Mouse (Mus musculus) midbrain, embryonic 11.5 days (tissue): ENCODE results near the gene Pitpna. TPM values are rescaled to one million over a fixed set of nuclear protein-coding genes. Genes with fewer than 3 reads are reported as not detected.

Experiments used
- ATAC-seq: fragments of 200-750 bp; cut with Nextera tagmentation; 2 replicates; pipeline ENCODE4 v1.8.0; 2017; ENCODE audit warnings: moderate TSS enrichment, moderate library complexity; ENCODE audit not compliant: low FRiP score
- DNase-seq: peaks from one replicate; pipeline ENCODE4 v3.0.0; 2015; ENCODE audit warnings: low spot score; ENCODE audit errors: missing footprints
- H3K27ac ChIP-seq: fragments of 300-500 bp; sonication (generic); 2 replicates; pipeline ENCODE4 v1.5.1; 2014; ENCODE audit warnings: low read depth, low read length
- H3K27me3 ChIP-seq: fragments of 300-500 bp; sonication (generic); 2 replicates; pipeline ENCODE4 v1.6.1; 2014; ENCODE audit warnings: mild to moderate bottlenecking, low read length, moderate library complexity, mixed read lengths; ENCODE audit not compliant: control insufficient read depth, insufficient read depth
- H3K36me3 ChIP-seq: fragments of 300-500 bp; sonication (generic); 2 replicates; pipeline ENCODE4 v1.6.1; 2014; ENCODE audit warnings: mild to moderate bottlenecking, low read length, moderate library complexity, mixed read lengths; ENCODE audit not compliant: control insufficient read depth, insufficient read depth
- H3K4me1 ChIP-seq: fragments of 300-500 bp; sonication (generic); 2 replicates; pipeline ENCODE4 v1.6.1; 2014; ENCODE audit warnings: low read length; ENCODE audit not compliant: control insufficient read depth, insufficient read depth
- H3K4me2 ChIP-seq: fragments of 300-500 bp; sonication (generic); 2 replicates; pipeline ENCODE4 v1.6.1; 2014; ENCODE audit warnings: mild to moderate bottlenecking, moderate library complexity
- H3K4me3 ChIP-seq: fragments of 300-500 bp; sonication (generic); 2 replicates; pipeline ENCODE4 v1.5.1; 2014; ENCODE audit warnings: low read depth, low read length
- H3K9ac ChIP-seq: fragments of 300-500 bp; sonication (generic); 2 replicates; pipeline ENCODE4 v1.6.1; 2014; ENCODE audit warnings: low read length
- H3K9me3 ChIP-seq: fragments of 300-500 bp; sonication (generic); 2 replicates; pipeline ENCODE4 v1.6.1; 2016; ENCODE audit warnings: low read length; ENCODE audit not compliant: control insufficient read depth
- WGBS: fragments of 180-500 bp; shearing (Covaris S2); extraction: QIAGEN DNeasy Blood & Tissue Kit; methylation state at CpG from one replicate; pipeline ENCODE4 v1.1.7; 2014; 5-methylcytosine and 5-hydroxymethylcytosine counted together
- polyA plus RNA-seq: library from polyadenylated mRNA; unstranded; fragments of >200 nt; fragmentation: Nextera tagmentation; extraction: Ambion mirVana; gene quantifications from 2 replicates; pipeline ENCODE4 v1.2.1, GENCODE M21; 2014

Pitpna gene
- polyA plus RNA-seq, 1 experiment from 2014 or later: 87.9 TPM

GRCm38 (mm10) chr11:75656621-75657590 is 69.0 kb downstream of the Pitpna start:
- 62% methylated on average over 19 of the region's 20 CpGs for WGBS
- Histone ChIP-seq H3K4me3 (peak overlapping the region; percentile 58), H3K9ac (peak overlapping the region; percentile 70; the same call in 1 of the 2 replicates), H3K36me3 (no peaks in the 10 kb centered on the region), H3K4me1 (peaks cover 19% of the 10 kb centered on the region), H3K9me3 (no peaks in the 10 kb centered on the region), H3K4me2 (peak overlapping the region; percentile 99), H3K27me3 (peaks cover 33% of the 10 kb centered on the region), H3K27ac (no peak overlapping the region)
- no peak for DNase-seq
- ATAC-seq: no peak

- Histone ChIP-seq H3K9ac (no peak overlapping the region), H3K4me2 (no peak overlapping the region), H3K36me3 (no peaks in the 10 kb centered on the region), H3K4me1 (peaks cover 16% of the 10 kb centered on the region), H3K27me3 (peaks cover 26% of the 10 kb centered on the region), H3K4me3 (no peak overlapping the region), H3K9me3 (no peaks in the 10 kb centered on the region), H3K27ac (no peak overlapping the region)
- DNase-seq (no peak), ATAC-seq (no peak)
Measured at GRCm38 (mm10) chr11:75657841-75658240, 69.9 kb downstream of the Pitpna start.

GRCm38 (mm10) chr11:75658311-75658710 is 70.4 kb downstream of the Pitpna start:
- H3K4me3 ChIP-seq: no peak overlapping the region
- no peak for ATAC-seq
- 92% methylated on average over 13 of the region's 13 CpGs for WGBS
- H3K4me2 ChIP-seq: no peak overlapping the region
- no peak overlapping the region for H3K27ac ChIP-seq
- H3K9ac ChIP-seq: no peak overlapping the region
- peaks cover 14% of the 10 kb centered on the region for H3K4me1 ChIP-seq
- no peaks in the 10 kb centered on the region for H3K36me3 ChIP-seq
- DNase-seq: no peak
- H3K9me3 ChIP-seq: no peaks in the 10 kb centered on the region
- H3K27me3 ChIP-seq: peaks cover 22% of the 10 kb centered on the region

GRCm38 (mm10) chr11:75658996-75659750 is 71.3 kb downstream of the Pitpna start:
- H3K9me3 ChIP-seq: no peaks in the 10 kb centered on the region
- no peak overlapping the region for H3K4me2 ChIP-seq
- H3K27me3 ChIP-seq: peaks cover 15% of the 10 kb centered on the region
- H3K9ac ChIP-seq: no peak overlapping the region
- DNase-seq (no peak), ATAC-seq (no peak)
- no peaks in the 10 kb centered on the region for H3K36me3 ChIP-seq
- H3K4me3 ChIP-seq: no peak overlapping the region
- H3K27ac ChIP-seq: no peak overlapping the region
- WGBS: 87% methylated on average over 14 of the region's 14 CpGs
- H3K4me1 ChIP-seq: peaks cover 9% of the 10 kb centered on the region

GRCm38 (mm10) chr11:75660081-75660590 is 72.2 kb downstream of the Pitpna start:
- ATAC-seq (no peak), DNase-seq (no peak)
- WGBS: 92% methylated on average over 12 of the region's 12 CpGs
- Histone ChIP-seq H3K4me2 (no peak overlapping the region), H3K27ac (no peak overlapping the region), H3K27me3 (peaks cover 9% of the 10 kb centered on the region), H3K4me1 (peaks cover 5% of the 10 kb centered on the region), H3K9ac (no peak overlapping the region), H3K4me3 (no peak overlapping the region), H3K36me3 (no peaks in the 10 kb centered on the region), H3K9me3 (no peaks in the 10 kb centered on the region)

GRCm38 (mm10) chr11:75660941-75661800 is 73.3 kb downstream of the Pitpna start:
- H3K9ac ChIP-seq: no peak overlapping the region
- no peaks in the 10 kb centered on the region for H3K9me3 ChIP-seq
- H3K36me3 ChIP-seq: no peaks in the 10 kb centered on the region; the same call in 1 of the 2 replicates
- H3K27ac ChIP-seq: no peak overlapping the region
- H3K27me3 ChIP-seq: peaks cover 5% of the 10 kb centered on the region; the same call in 1 of the 2 replicates
- H3K4me2 ChIP-seq: no peak overlapping the region
- WGBS: 91% methylated on average over 21 of the region's 21 CpGs
- ATAC-seq (no peak), DNase-seq (no peak)
- peaks cover 5% of the 10 kb centered on the region for H3K4me1 ChIP-seq
- no peak overlapping the region for H3K4me3 ChIP-seq

- no peak for DNase-seq
- 94% methylated on average over 7 of the region's 7 CpGs for whole genome bisulfite sequencing
Measured at GRCm38 (mm10) chr11:75662131-75662530, 74.2 kb downstream of the Pitpna start.

GRCm38 (mm10) chr11:75666296-75666695 is 78.4 kb downstream of the Pitpna start:
- no peak for ATAC-seq
- WGBS: 95% methylated on average over 6 of the region's 6 CpGs
- no peak overlapping the region for H3K27ac ChIP-seq

More at GRCm38 (mm10) chr11:75662131-75662530, 74.2 kb downstream of the Pitpna start:
- Histone ChIP-seq H3K4me1 (no peaks in the 10 kb centered on the region), H3K4me2 (no peak overlapping the region), H3K4me3 (no peak overlapping the region), H3K9me3 (no peaks in the 10 kb centered on the region), H3K9ac (no peak overlapping the region), H3K27me3 (no peaks in the 10 kb centered on the region), H3K27ac (no peak overlapping the region), H3K36me3 (no peaks in the 10 kb centered on the region; the same call in 1 of the 2 replicates)
- ATAC-seq: no peak

More at GRCm38 (mm10) chr11:75666296-75666695, 78.4 kb downstream of the Pitpna start:
- no peak for DNase-seq
- Histone ChIP-seq H3K4me3 (no peak overlapping the region), H3K9ac (no peak overlapping the region), H3K4me1 (no peaks in the 10 kb centered on the region), H3K4me2 (no peak overlapping the region), H3K36me3 (no peaks in the 10 kb centered on the region; the same call in 1 of the 2 replicates), H3K9me3 (no peaks in the 10 kb centered on the region), H3K27me3 (no peaks in the 10 kb centered on the region)
